Mouse (Mus musculus): ENCODE results near the gene Ostc. TPM values are rescaled to one million over a fixed set of nuclear protein-coding genes. Genes with fewer than 3 reads are reported as not detected.

The Ostc gene
- 60.2 to 71.6 TPM (median 60.6 TPM) in 4 replicates for total RNA-seq (2023; ENCODE audit: inconsistent age)

DNA sequence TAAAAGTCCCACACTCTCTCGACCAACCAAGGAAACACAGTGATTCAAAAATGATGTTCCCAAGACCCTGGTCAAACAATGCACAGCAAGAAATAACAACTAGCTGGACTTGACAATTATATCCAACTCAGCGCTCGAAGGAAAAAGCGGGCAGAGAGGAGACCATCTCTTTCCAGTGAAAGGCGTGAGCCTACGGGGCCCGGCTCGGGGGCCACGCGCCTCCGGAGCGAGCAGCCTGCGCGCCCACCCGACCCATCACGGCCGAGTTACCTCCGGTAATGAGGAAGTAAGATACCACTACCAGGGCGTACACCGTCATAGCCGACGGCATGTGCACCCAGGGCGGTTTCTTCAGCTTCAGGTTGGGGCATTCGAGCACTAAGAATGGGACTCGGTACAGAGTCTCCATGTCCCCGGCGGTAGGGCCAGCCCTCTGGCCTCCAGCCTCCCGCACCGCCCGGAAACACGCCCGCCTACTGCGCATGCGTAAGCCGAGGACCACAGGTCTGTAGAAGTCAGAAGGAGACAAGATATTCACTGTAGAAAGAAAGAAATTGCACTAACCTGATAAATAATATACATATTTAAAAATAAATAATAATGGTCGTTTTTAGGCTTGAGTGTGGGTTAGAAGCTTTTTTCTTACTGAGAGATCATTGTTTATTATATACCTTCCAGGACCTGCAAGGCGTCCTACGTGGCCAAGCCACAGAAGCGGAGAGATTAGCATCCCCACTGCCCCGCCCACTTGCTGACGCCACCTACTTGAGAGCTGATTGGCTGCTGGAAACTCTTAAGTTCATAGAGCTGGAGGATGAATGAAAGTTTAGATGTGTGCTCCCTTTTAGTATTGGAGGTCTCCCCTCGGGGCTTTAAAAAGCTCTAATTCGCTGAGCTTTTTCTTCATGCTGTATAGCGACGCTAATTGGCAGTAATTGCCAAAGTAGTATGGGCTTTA, at the start of gene Ostc:
TSS of gene Ostc (minus strand) at position 478 of the 958 bp plus-strand sequence.

GRCm38 (mm10) chr3:130730189-130730653, 21.0 kb upstream of the Ostc start, which contains the start of gene Rpl34:
Gene Rpl34, minus strand, starts transcription at chr3:130730398.

Other genes starting within 250 kb of the Ostc start
- not detected in 4 replicates for gene Etnppl, start 92.0 kb downstream of the Ostc start, total RNA-seq (2023; ENCODE audit: inconsistent age)
- gene Rpl34, start 21.0 kb upstream of the Ostc start, total RNA-seq (2023; ENCODE audit: inconsistent age) = 1,497 to 1,733 TPM (median 1,645 TPM) in 4 replicates

Measured in B cell, adult (primary cell).